Mouse (Mus musculus) granulocyte monocyte progenitor cell, adult 5-6 weeks (primary cell): ENCODE data around the gene Gm6993. TPM values are rescaled to one million over a fixed set of nuclear protein-coding genes. Genes with fewer than 3 reads are reported as not detected.

Experiments
- ATAC-seq: replicated peaks from 2 replicates; pipeline ENCODE4 v1.8.0; 2016; ENCODE audit warnings: mild to moderate bottlenecking, moderate TSS enrichment, inconsistent platforms; ENCODE audit not compliant: poor library complexity, severe bottlenecking
- total RNA-seq, 2 experiments: library from RNA; stranded (forward) in 1 of 2; stranded (reverse) in 1 of 2; fragments of 200-712, 200-1000 nt in 1 of 2; fragments of >200 nt in 1 of 2; fragmentation: Nextera tagmentation in 1 of 2; gene quantifications; 2 replicates each; pipeline ENCODE4 v1.2.3; 2014 to 2017

Gene Gm6993
- total RNA-seq, 2 experiments from 2014 or later, result not detected

DNA sequence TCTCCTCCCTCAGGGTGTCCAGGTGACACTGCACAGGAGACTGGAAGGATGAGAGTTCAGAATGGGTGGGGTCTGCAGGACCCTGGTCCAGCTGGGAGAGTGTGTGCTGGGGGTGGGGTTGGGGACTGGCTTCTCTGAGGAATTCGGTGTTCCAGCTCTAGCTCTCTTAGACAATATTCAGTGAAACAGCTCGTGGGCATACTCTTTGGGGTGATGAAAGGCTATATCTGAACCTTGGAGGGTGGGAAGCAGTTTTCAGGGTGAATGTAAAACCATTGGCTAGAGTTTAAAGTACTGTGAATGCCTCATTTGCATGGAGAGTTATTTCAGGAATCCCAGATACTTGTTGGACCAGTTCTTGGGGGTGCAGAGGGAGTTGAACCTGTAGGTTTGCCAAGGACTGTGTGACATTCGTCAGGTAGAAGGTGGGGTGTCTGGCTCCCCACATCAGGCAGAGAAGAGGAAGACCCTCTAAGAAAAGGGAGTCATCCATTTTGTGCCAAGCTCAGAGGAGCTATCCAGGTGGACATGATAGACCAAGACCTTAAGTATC is 1.5 kb upstream of the Gm6993 start:
- no peak for ATAC-seq

DNA sequence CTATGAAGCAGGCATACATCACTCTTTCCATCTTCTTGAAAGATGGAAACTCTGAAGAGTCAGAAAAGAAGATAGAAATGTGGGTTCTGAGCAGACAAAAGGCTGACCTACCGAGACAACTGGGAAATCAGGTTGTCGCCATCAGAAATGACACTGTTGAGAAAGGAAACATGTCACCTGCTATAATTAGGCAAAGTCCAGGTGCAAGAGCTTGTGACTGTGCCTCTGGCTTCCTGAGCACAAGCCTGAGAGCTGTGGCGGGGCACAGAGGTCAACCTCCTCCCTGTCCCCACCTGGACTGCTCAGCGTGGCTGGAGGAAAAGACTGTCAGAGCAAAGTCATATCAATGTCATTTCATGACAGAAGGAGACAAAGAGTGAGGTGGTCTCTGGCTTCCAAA is 772 bp upstream of the Gm6993 start:
- no peak for ATAC-seq

DNA sequence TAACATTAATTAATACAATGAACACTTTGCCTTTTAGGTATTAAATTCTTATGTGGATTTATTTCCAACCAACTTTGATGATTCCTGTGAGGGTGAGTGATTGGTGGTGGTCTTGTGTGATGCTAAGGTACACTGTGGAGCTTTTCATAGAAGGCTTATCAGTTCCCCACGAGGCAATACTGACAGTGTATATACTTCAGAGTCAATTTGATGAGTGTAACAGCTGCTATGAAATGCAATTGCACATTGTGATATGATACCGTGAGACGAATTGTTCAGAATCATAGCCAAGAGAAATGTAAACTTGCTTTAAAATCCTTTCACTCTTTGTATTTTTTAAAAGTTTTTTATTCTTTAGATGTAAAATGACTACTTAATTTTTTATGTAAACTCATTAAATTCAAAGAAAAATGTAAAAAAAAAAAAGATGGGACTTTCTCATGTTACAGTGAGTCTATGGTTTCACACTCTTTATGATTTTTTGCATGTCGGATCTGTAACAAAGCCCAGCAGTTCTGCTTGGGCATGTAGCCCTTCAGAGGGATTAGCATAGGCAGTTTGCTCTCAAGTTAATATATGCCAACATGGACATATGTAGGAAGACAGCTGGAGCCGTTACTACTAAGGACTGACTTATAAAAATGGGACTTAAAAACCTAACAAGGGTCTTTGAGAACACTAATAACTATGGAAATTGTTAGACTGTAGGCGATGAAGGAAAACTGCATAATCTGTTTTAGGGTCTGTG is 1.2 kb downstream of the Gm6993 start:
- ATAC-seq, result no peak

DNA sequence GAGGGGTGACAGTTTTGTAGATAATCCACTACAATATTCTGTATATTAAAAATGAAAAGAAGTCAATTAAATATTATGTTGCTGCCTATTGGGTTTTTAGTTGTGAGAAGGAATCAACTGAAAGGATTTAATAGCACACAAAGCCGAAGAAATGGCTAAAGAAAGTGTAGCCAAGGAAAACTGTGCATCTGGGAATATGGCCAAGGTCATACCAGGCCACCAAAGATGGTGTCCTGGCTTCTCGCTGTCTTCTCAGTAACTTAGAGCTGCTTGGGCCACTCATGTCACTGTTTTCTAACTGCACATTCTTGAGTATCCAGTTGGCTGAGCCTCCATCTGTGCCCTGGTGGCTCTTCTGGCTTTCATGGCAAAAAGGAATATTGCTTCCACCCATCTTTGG is 3.4 kb downstream of the Gm6993 start:
- ATAC-seq, result no peak

DNA sequence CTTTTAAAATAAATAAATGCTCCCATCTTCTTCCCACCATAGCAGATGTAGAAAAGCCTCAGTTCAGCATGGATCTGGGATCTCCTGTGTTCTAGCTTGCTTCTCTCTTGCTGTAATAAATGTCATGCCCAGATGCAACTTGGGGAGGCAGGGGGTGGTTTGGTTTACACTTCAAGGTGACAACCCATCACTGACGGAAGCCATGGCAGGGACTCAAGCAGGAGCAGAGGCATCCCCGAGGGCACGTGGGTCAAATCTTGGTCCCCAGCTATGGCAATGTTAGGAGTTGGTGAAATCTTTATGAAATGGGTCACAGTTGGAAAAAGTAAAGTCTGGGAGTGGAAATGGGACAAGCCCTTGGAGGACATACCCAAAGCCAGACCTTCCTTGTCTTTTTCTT is 4.1 kb downstream of the Gm6993 start:
- no peak for ATAC-seq

DNA sequence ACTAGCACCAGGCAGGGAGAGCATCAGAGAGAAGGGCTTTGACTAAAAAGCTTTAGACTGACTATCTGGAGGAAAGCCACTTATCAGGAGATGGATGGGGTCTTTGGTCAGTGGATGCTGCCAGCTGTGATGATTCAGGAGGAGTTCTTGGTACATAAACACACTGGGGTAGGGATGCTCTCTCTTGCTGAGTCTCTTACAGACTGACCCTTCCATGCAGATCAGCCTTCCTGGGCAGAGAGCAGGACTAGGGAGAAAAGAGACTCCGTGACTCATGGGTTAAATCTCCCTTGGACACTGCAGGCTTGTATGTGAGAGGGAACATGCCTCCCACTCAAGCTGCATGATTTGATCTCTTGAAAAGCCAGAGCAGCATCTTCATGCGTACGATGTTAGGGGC is 5.6 kb downstream of the Gm6993 start:
- no peak for ATAC-seq

DNA sequence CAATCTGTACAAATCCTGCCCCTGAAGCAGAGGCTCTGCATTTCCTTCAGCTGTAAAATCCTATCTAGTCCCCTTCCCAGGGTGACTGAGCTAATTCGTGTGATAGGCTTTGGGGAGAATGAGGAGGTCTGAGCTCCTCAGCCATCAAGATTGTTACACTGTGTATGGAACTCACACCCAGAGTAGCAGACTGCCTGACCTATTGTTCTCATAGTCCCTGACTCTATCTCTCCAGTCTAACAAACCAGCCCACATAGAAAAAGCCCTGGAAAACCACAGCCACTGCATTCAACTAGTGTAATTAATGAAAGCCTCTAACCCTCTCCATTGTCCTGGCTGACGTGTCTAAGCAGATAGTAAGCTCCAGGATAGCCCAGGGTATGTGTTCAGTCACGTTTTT is 6.0 kb downstream of the Gm6993 start:
- ATAC-seq, result no peak

DNA sequence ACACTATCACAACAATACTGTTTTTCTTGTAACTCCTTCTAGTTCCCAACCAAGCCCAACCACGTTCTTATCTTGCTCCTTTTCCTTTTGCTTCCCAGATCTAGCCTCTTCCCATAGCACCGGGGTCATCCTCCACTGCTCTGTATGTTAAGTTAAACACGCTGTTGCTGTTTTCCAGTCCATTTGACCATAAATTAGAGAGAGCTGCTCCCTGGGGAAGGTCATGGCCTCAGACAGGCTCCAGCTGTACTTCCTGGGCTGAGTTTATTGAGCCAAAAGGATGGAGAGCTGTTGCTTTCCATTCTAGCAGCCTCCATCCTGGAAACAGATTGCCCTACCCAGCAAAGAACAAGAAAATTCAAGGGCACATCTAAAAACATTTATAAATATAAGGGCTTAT is 7.6 kb downstream of the Gm6993 start:
- ATAC-seq, result no peak

DNA sequence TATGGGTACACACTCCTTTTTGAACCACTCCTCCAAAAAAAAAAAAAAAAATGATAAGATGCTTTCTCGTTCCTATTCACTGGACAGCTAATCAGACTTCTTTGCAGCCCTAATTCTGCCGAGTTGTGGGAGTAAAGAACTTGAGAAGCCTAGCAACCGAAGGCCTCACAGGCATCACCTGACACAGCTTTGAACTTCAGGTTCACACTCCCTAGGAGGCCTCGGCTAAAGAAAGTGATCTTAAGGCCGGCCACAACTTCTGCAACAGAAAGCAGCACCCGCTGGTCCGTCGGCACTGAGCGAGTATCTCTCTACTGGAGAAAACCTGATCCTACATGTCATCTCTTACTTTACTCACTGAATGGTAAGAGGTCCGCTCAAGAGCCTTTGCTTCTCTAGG is 8.1 kb downstream of the Gm6993 start:
- no peak for ATAC-seq

DNA sequence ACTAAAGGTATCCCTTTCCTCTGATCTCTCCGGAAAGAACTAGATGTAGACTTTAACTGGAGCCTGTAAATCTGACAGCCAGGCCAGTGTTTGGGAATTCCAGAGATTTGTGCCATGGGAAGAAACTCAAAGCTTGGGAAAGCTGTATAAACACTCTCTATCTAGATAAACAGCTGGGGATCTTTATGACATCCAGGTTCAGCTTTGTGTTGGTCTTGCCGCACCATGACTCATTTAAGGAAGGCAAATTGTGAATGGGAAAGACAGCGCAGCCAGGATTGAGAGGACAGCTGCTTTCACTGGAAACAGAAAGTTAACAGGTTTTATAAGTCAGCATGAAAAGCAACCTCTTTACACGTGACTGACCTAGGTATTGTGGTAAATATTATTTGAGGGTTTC is 11.7 kb downstream of the Gm6993 start:
- no peak for ATAC-seq

DNA sequence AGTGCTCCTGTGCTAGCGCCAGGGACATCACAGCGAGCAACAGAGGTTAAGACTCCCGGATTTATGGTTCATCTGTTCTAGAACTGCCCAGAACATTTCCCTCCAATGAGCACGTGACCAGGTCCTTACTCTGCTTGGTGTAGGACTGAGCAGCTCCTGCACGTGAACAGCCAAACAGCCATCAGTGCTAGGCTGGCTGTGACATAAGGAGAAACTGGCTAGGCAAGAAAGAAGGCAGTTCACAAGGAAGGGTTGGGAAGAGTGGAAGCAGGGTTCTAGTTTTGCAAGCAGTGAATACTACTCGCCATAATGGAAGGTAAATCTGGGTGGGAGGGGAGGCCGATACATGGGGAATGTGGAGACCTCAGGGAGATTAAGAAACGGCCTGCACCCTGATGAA is 14.4 kb downstream of the Gm6993 start:
- no peak for ATAC-seq

DNA sequence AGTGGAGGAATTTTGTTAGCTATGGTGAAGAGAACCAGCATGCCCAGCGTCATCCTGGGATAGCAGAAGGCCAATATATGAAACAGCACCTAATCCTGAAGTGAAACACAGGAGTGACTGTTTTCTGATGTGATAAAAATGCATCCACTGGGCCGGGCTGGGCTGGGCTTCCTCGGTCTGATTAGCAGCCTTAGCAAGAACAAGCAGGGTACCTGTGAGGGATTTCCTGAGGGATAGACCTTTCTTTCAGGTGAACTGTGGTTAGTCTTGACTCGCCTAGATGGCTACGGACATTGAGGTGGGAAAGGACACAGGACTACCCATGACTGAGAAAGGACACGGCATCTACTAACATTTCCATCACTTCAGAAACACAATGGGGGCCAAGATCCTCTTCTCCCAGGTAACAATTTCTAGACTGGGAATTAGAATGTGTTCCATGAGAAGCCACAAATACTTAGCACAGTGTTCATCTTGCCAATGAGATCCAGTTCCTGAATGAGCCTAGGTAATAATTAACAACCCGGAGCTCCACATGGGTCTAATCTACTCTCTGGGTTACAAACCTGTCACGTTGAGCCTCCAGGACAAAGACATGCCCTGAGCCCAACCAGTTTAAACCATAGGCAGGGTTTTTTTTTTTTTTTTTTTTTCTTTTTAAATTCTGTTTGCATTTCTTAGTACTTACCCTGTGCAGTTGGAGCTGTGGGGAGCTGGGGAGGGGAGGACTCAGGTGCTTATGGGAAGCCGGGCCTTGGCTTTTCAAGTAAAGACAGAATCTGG is 15.7 kb downstream of the Gm6993 start:
- no peak for ATAC-seq

DNA sequence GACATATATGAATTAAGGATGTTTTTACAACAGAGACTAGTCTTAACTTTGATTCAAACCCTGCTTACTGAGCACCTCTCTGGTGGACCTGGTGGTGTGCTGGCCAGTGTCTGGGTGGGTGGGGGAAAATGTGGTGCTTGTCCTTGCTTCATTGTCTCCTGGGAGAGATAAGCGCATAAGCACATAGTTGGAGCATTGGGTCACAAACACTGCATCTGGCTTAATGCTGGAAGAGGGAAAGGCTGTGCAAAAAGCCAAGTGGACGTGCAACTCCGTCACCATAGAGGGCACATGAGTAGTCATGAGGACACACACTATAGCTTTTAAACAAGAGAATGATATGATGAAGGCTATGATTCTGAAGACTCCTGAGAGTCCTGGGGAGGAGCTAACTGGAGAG is 21.3 kb downstream of the Gm6993 start:
- ATAC-seq, result no peak

DNA sequence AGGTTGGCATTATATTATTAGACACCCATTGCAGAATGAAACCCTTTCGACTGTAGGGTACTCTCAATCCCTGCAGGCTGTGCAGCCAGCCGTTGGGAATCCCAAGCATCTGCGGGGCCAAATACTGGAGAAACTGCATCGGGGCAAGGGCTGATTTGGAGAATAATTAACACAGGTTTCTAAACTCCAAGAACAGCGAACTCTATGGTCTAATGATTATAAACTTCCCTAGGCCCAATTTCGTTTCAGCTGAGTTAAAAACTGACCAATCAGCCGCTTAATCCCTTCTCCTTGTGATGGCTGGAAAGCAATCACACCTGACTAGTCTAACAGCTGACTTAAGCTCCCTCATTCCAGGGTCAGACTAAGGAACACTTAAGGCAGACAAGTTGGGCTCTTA is 23.4 kb downstream of the Gm6993 start:
- no peak for ATAC-seq

DNA sequence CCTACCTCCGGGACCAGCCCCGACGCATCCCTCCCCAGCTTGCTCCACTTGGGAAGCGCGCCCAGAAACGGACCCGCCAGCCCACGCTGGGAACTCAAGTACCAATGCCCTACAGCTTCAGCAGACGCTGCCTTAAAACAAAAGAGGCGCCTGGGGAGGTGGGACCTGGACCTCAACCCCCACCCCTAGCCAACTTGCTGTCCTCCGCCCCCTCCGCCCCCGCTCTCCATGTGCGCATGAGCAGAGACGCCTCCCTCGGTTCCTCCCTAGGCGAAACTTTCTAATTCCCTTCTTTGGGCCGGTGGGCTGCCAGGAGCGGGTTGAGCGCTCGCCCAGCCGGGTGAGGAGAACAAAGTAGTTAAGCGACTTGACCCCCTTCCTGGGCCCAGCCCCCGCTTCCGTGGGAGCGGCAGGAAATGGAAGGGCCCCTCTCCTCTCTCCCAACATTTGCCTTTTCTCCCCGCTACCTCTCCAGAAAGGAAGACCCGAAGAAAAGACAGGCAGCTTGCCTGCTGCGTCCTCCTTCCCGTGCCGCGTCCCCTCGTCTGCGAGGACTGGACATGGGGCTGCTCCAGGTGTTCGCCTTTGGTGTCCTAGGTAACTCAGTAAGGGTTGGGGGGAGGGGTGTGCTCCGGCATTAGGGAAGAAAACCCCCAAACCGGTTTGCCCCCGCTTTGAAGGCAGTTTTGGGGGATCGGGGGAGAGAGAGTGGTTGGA is 24.6 kb downstream of the Gm6993 start, which contains the start of gene Lamb1:
Gene Lamb1 (plus strand): TSS at position 230 of the 717 bp plus-strand sequence.
- no peak for ATAC-seq

DNA sequence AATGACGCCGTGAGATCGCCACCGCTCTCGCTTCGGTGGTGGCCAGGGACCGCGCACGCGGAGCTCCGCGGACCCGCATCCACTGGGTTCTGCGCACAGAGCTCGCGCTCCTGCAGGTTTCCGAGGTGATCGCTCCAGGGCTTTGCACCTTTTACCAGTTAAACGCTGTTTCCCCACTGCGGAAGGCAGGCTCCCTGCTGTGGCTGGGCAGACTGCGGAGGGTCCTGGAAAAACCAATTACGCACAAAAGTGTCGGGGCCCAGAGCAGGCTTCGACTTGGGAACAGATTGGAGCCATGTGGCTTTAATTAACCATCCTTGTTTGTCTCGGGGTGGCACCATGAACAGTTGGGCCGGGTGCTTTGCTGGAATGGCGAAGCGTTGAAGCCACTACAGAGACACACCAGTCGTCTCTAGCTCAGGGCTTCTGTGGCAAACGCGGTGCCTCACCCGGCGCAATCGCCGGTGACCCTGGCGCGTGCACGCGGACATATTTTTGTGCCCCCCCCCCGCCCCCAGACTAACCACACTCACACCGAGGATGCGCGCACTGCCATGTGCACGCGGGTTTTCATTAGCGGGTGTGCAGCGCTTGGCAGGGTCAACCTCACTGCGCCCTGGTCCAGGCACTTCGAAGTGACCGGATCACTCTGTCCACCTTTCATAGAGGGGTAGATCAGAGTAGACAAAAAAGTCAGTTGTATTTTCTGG is 25.3 kb downstream of the Gm6993 start:
- no peak for ATAC-seq

DNA sequence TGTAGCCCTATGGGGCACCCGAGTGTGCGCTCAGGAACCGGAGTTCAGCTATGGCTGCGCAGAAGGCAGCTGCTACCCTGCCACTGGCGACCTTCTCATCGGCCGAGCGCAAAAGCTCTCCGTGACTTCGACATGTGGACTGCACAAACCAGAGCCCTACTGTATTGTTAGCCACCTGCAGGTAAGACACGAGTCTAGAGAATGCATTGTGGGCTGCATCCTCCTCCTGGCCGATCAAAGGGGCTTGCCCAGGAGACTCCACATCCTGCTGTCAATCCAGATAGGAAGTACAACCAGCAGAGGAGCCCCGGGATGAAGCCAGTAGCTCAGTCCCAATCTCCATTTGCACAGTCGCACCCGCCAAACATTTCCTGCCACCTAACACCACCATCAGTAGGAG is 26.1 kb downstream of the Gm6993 start:
- no peak for ATAC-seq

DNA sequence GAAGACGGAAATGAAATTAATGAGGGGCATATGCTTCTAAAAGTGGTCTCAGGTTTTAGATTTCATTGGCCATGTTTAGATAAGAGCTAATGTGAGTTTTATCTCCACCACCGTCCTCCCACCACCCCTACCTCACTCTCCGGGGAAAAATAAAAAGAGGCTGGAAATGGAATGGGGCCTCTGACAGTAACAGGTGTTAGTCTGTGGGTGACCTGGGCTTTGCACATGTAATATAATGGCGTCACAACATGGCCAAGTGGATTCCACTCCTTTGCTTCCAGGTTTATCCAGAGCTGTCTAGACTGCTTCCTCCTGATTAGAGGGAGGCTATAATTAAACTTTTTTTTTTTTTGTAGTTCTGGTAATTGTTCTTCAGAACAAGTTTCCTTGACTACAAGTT is 26.8 kb downstream of the Gm6993 start:
- ATAC-seq, result no peak

DNA sequence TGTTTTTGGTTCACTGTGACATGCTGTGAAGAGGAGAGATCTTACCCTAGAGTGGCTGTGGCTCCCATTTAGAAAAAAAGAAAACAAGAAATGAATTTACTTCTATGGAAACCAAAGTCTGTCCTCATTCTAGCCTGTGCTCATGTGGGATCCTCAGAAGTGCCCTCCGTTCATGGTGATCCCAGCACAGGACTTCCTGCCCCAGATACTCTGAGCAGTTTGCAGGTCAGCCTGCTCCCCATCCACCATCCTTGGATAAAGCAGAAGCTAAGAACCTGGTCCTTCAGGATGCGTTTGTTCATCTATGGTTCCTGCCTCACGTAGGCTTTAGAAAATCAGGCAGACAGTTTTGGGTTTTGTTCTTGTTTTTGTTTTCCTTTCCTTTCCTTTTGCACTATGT is 27.7 kb downstream of the Gm6993 start:
- ATAC-seq, result no peak

DNA sequence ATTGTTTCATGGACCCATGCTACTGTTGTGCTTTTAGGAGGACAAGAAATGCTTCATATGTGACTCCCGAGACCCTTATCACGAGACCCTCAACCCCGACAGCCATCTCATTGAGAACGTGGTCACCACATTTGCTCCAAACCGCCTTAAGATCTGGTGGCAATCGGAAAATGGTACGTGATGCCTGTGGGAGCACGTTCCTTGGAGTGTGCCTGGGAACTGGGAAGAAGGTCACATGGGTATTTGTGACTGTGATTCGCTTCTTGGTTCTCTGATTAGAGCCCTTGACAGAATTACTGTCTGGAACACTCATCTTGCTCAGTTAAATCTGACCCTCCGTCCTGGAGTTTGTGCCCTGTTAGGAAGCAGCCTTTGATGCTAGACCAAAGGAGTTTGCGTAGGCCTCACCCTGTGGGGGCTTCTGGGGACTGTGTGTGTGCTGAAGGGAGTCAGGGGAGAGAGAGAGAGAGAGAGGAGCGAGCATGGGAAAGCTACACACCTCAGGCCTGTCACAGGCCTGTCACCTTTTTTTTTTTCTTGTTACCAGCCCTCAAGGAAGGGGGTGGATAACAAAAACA is 28.5 kb downstream of the Gm6993 start:
- no peak for ATAC-seq
